Mouse (Mus musculus) testis, adult 2 months (tissue): ENCODE results near the gene Zfp523. TPM values are rescaled to one million over a fixed set of nuclear protein-coding genes. Genes with fewer than 3 reads are reported as not detected.

Source experiments
- H3K27ac ChIP-seq: fragments of 200-500 bp; 2 replicates; pipeline ENCODE4 v1.5.1; 2012; ENCODE audit warnings: low read depth, low read length; ENCODE audit not compliant: control insufficient read depth, insufficient read depth
- H3K27me3 ChIP-seq: fragments of 200-500 bp; 2 replicates; pipeline ENCODE4 v1.6.1; 2012; ENCODE audit warnings: mild to moderate bottlenecking, low read length, moderate library complexity; ENCODE audit not compliant: control insufficient read depth, insufficient read depth
- H3K36me3 ChIP-seq: fragments of 200-500 bp; 2 replicates; pipeline ENCODE4 v1.6.1; 2012; ENCODE audit warnings: mild to moderate bottlenecking, low read length; ENCODE audit not compliant: control insufficient read depth, insufficient read depth
- H3K4me1 ChIP-seq: fragments of 200-500 bp; 2 replicates; pipeline ENCODE4 v1.6.1; 2012; ENCODE audit warnings: low read length; ENCODE audit not compliant: control insufficient read depth, insufficient read depth
- H3K4me3 ChIP-seq: fragments of 200-500 bp; 2 replicates; pipeline ENCODE4 v1.5.1; 2012; ENCODE audit warnings: low read depth, mild to moderate bottlenecking, low read length, moderate library complexity, mixed read lengths; ENCODE audit not compliant: control insufficient read depth
- CTCF ChIP-seq: fragments of 200-500 bp; IDR thresholded peaks from 2 replicates; pipeline ENCODE4 v1.5.1; 2012; ENCODE audit warnings: low read depth, mild to moderate bottlenecking, inconsistent platforms, low read length, moderate library complexity; ENCODE audit not compliant: control insufficient read depth, insufficient read depth, insufficient replicate concordance
- POLR2A ChIP-seq: fragments of 200-500 bp; IDR thresholded peaks from 2 replicates; pipeline ENCODE4 v1.6.1; 2012; ENCODE audit warnings: low read depth, mild to moderate bottlenecking, inconsistent platforms, low read length, moderate library complexity; ENCODE audit not compliant: control insufficient read depth
- polyA plus RNA-seq: library from polyadenylated mRNA; depleted of rRNA; stranded (reverse); fragments of >200 nt; gene quantifications from 2 replicates; pipeline ENCODE4 v1.2.3, GENCODE M21; 2012; rRNA removed

Zfp523 gene
- polyA plus RNA-seq, 1 experiment, result 89.4 TPM

GRCm38 (mm10) chr17:28249062-28249461, 72.1 kb downstream of the Zfp523 start:
- H3K4me1 ChIP-seq, result no peaks in the 10 kb centered on the region
- no peak overlapping the region for H3K4me3 ChIP-seq
- TF ChIP-seq POLR2A (no peak), CTCF (no peak)
- H3K27me3 ChIP-seq, result no peaks in the 10 kb centered on the region
- H3K36me3 ChIP-seq, result no peaks in the 10 kb centered on the region
- H3K27ac ChIP-seq, result no peak overlapping the region

- no peaks in the 10 kb centered on the region for H3K27me3 ChIP-seq
- no peaks in the 10 kb centered on the region for H3K4me1 ChIP-seq
- no peaks in the 10 kb centered on the region for H3K36me3 ChIP-seq
- TF ChIP-seq POLR2A (no peak), CTCF (no peak)
- no peak overlapping the region for H3K4me3 ChIP-seq
- H3K27ac ChIP-seq, result no peak overlapping the region
Measured at GRCm38 (mm10) chr17:28251579-28252280, 74.8 kb downstream of the Zfp523 start.

GRCm38 (mm10) chr17:28252281-28252648, 75.3 kb downstream of the Zfp523 start:
- H3K27ac ChIP-seq, result no peak overlapping the region
- TF ChIP-seq CTCF (no peak), POLR2A (no peak)
- H3K4me1 ChIP-seq, result no peaks in the 10 kb centered on the region
- H3K27me3 ChIP-seq, result no peaks in the 10 kb centered on the region
- no peak overlapping the region for H3K4me3 ChIP-seq
- H3K36me3 ChIP-seq, result no peaks in the 10 kb centered on the region

- H3K4me1 ChIP-seq, result no peaks in the 10 kb centered on the region
- H3K27me3 ChIP-seq, result no peaks in the 10 kb centered on the region
- no peak for TF ChIP-seq POLR2A
- no peak for TF ChIP-seq CTCF
- no peaks in the 10 kb centered on the region for H3K36me3 ChIP-seq
- H3K4me3 ChIP-seq, result no peak overlapping the region
- H3K27ac ChIP-seq, result no peak overlapping the region
Measured at GRCm38 (mm10) chr17:28253216-28253615, 76.3 kb downstream of the Zfp523 start.

GRCm38 (mm10) chr17:28254804-28255203, 77.9 kb downstream of the Zfp523 start:
- no peaks in the 10 kb centered on the region for H3K27me3 ChIP-seq
- no peaks in the 10 kb centered on the region for H3K36me3 ChIP-seq
- H3K4me3 ChIP-seq, result no peak overlapping the region
- no peaks in the 10 kb centered on the region for H3K4me1 ChIP-seq
- H3K27ac ChIP-seq, result no peak overlapping the region
- TF ChIP-seq CTCF (no peak), POLR2A (no peak)

Other genes with a start within 250 kb of the Zfp523 start
- 4,001 and 4,433 TPM in 2 replicates for gene Tcp11, start 96.5 kb upstream of the Zfp523 start, polyA plus RNA-seq
- gene Scube3, start 35.0 kb upstream of the Zfp523 start, polyA plus RNA-seq, result 3.2 and 3.4 TPM in 2 replicates
- gene Def6, start 30.6 kb downstream of the Zfp523 start, polyA plus RNA-seq, result 1.7 and 2.8 TPM in 2 replicates
- 3.1 and 4.1 TPM in 2 replicates for gene Ppard, start 55.6 kb downstream of the Zfp523 start, polyA plus RNA-seq
- gene Fance, start 136.4 kb downstream of the Zfp523 start, polyA plus RNA-seq, result 4.3 and 4.4 TPM in 2 replicates
- gene Rpl10a, start 151.3 kb downstream of the Zfp523 start, polyA plus RNA-seq, result 444 and 603 TPM in 2 replicates
- gene Tead3, start 173.7 kb downstream of the Zfp523 start, polyA plus RNA-seq, result 3.2 and 4.3 TPM in 2 replicates
- 0.12 and 0.36 TPM in 2 replicates for gene Tulp1, start 188.1 kb downstream of the Zfp523 start, polyA plus RNA-seq